Mouse (Mus musculus): ENCODE results near the gene Spc24.
"Not testable (repeated sequence)": the region's sequence is repeated elsewhere in the genome, so short reads cannot be mapped to it uniquely, and the experiment has no call there.

The Spc24 gene

GRCm38 (mm10) chr9:21760155-21761088, at the start of gene Spc24:
Gene Spc24 (minus strand): TSS chr9:21760303.
- DNase-seq (ENCODE audit: inconsistent ontology term), result peak; percentile 98

GRCm38 (mm10) chr9:21808561-21808960, 48.5 kb upstream of the Spc24 start:
- DNase-seq (ENCODE audit: inconsistent ontology term), result no peak

GRCm38 (mm10) chr9:21806976-21807375, 46.9 kb upstream of the Spc24 start:
- DNase-seq (ENCODE audit: inconsistent ontology term), result no peak

- no peak for DNase-seq (ENCODE audit: inconsistent ontology term)
Observed at GRCm38 (mm10) chr9:21806363-21806762, 46.3 kb upstream of the Spc24 start.

DNA sequence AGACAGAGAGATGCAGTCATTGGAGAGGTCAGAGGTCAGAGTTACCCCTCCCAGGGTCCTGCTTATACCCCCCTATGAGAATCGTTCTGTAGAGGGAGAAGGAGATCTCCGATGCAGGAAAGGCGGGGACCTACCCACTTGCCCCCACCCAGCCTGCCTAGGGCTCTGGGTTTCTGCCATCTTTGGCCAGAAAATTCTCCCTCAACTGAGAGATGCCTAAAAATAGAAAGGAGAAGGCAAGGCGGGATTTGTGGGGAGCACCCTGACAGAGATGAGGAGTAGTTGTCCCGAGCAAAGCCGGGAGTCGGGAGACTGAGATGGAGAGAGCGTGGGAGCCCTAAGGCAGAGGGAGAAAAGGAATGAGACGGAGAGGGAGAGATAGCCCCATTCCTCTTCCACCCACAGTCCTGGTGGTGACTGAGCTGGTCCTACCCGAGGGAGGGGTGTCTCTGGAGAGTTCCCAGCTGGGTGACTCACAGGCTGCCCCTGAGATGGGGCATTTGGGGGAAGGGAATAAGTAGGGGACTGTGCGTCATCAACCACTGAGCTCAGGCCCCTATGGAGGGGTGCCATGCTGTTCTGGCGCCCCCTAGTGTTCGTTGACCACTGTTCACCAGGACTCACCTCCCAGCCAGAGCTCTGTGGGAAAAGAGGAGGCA, 44.0 kb upstream of the Spc24 start:
- DNase-seq (ENCODE audit: inconsistent ontology term), result peak; percentile 97

DNA sequence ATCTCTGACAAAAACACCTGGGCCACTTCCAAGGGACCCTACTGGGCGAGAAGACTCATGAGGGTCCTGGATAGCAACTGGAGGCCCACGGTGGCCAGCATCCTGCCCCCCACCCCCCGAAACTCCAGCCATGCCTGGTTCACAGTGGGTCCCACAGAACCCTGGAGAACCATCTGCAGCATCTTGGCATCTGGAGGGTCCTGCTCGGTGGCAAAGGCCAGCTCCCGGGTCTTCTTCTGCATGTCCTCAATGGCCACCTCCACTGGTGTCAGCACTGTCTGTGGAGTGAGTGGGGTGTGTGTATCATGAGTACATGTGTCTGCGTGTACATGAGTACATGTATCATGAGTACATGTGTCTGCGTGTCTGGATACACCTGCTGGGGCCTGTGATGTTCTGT, 41.5 kb upstream of the Spc24 start:
- no peak for DNase-seq (ENCODE audit: inconsistent ontology term)

DNA sequence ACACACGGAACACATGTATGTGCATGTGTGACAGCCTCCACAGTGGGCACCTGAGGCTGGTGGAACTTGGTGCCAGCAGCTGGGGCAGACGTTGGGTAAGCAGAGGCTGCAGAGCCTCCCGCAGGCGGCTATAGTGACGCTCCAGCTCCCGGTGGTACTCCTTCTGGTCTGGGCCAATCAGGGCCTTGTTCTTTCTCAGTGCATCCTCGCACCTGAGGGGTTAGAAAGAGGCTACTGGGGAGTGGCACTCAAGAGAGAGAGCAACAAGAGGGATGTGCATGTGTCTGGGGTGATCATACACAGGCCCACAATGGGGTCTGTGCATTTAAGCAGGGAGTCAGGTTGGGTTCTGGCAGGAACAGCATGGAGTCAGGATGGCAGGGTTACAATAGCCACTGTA, 41.0 kb upstream of the Spc24 start:
- no peak for DNase-seq (ENCODE audit: inconsistent ontology term)

DNA sequence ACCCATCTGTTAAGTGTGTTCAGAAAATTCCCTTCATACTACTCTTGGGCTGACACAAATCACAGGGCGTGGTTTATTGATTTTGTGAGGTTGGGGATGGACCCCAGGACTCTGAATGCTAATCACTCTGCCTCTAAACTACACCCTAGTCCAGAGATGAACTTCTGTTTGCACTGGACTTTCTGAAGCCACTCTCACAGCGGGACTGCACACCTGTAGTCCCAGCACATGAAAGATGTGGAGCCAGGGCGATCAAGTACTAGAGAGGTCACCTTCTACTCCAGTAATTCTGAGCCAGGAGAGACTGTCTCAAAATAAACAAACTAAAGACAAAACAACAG, 38.9 kb upstream of the Spc24 start:
- DNase-seq (ENCODE audit: inconsistent ontology term), result no peak

DNA sequence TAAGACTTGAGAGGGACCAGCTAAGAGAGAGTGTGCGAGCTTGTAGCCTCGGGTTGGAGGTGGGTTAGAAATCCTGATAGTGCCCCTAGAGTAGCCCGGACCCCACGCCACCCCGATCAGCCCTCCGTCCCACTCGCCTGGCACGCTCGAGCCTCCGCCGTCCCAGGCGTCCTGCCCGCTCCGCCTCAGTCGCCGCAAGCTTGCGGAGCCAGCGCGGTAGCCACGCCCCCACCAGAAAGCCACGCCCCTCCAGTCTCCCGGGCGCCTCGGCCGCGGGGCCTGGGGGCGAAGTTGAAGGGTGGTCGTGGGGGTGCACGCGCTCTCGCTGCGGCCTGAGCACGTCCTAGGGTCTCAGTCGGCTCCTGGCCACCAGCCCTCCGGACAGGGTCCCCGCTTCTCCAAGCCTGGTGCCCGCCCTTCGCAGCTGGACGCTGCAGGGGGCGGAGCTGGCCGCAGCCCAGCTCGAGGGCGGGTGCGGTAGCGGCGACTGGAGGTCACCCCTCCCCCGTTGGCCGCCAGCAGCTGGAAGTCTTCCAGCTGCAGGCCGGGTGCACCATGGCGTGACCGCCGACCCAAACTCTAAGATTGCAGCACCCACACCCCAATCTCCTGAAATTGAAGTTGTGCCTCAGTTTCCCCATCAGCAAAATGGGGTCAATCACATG, 38.4 kb upstream of the Spc24 start, which contains the start of gene Kank2:
Gene Kank2 (minus strand): TSS at position 400 of the 665 bp plus-strand sequence.
- peak; percentile 89 for DNase-seq (ENCODE audit: inconsistent ontology term)

DNA sequence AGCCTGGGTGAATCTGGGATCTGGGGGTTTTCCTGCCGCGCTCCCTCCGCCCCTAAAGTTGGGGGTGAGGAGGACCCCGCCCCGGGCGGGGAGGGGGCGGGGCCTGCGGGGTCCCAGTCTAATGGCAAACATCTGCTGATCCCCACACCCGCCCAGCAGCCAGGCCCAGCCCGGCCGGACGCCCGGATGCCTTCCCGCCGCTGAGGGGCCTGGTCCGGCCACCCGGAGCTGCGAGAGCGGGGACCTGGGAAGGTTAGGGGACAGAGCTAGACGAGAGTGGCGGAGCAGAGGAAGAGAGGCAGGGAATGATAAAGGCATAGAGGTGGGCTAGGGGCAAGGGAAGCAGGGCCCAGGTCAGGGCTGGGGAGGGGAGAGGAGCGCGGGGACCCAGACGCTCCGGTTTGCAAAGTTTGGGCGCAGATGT, 37.8 kb upstream of the Spc24 start:
- peak; percentile 79 for DNase-seq (ENCODE audit: inconsistent ontology term)

DNA sequence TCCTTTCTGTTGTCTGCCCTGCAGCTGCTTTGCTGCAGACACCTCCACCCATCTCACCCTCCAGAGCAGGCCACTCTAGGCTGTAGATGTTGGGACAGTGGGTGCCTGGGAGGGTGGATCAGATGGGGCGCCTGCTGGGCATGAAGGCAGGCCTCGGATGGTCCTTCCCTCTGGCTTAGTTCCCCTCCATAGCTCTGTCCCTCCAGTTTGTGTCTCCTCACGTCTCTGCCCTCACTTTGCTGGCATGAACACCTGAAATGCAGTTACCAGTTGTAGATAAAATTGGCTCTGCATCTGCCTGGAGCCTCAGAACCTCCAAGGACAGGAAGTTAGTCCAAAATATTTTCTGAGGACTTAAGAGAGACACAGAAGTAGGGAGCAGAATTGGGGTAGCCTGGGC, 36.8 kb upstream of the Spc24 start:
- no peak for DNase-seq (ENCODE audit: inconsistent ontology term)

- DNase-seq (ENCODE audit: inconsistent ontology term), result no peak
Observed at GRCm38 (mm10) chr9:21796259-21796658, 36.2 kb upstream of the Spc24 start.

GRCm38 (mm10) chr9:21795579-21795978, 35.5 kb upstream of the Spc24 start:
- no peak for DNase-seq (ENCODE audit: inconsistent ontology term)

- no peak for DNase-seq (ENCODE audit: inconsistent ontology term)
Observed at GRCm38 (mm10) chr9:21794925-21795324, 34.8 kb upstream of the Spc24 start.

DNA sequence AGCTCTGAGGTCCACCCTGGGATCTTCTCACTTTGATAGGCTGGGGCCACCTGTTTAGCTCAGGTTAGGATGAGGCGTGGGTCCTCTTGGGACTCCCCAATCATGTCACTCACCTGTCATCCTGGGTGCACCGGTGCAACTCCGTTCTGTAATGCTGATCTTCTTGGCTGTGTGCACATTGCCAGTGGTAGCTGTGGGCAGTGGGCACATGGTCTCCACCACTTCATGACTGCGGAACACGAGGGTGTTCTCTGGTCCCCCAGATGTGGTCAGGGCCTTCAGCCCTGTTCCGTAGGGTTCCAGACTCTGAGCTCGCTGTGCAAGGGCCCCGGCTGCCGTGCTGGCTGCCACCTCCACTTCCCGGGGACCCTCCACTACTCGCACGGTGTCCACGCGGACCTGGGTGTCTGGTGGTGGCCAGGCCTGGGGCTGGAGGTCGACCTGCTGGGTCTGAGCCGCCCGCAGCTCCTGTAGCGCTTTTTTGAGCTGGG, 34.3 kb upstream of the Spc24 start:
- DNase-seq (ENCODE audit: inconsistent ontology term), result no peak

GRCm38 (mm10) chr9:21793507-21793906, 33.4 kb upstream of the Spc24 start:
- not testable (repeated sequence) for DNase-seq (ENCODE audit: inconsistent ontology term)

DNA sequence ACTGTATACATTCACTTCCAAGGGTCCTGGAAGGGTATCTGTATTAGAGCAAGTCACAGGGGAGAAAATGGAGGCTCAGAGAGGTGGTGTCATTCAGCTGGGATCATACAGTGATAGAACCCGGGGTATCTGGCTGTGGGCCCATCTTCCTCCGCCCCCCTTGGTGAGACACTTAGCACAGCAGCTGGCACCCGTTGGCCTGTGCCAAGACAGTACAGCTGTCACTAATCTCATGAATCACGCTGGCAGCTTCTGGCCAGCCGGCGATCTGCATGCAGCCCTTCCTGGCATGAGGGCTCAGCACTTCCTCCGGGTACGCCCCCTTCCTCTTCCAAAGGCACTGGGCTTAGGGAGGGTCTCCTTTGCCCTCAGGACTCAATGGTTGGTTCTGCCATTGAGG, 32.5 kb upstream of the Spc24 start:
- DNase-seq (ENCODE audit: inconsistent ontology term), result peak; percentile 52

- peak; percentile 100 for DNase-seq (ENCODE audit: inconsistent ontology term)
Observed at GRCm38 (mm10) chr9:21791861-21792260, 31.8 kb upstream of the Spc24 start.

DNA sequence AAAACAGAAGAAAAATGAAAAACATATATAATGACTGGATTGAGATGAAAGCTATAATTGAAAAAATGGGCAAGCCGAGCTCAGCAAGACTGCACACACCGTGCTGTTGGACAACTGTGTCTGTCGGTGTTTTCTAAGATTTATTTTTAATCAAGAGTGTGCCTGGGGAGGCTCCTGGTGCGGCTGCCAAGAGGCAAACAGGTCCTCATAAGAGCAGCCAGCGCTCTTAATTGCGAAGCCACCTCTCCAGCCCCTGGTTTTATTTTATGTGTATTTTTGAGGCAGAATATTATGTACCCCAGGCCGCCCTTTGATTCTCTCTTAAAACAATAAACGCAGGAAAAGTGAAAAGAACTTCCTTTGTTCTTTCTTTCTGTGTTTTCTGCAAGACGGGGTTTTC, 28.1 kb upstream of the Spc24 start:
- DNase-seq (ENCODE audit: inconsistent ontology term), result no peak

DNA sequence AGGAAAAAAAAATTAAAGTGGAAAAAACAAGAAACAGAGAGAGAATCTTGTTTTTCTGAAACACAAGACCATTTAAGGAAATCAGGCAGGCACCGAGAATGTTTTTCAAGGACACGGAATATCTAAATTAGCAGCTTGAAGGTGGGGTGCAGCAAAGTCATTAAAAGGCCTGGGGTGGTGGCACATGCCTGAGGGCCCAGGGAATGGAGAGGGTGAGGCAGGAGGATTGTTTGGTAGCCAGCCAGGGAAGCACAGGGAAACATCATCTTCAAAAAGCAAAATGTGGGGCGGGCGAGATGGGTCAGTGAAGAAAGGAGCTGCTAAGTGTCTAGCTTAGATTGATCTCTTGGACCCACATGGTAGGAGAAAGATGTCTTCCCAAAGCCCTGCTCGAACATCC, 27.6 kb upstream of the Spc24 start:
- DNase-seq (ENCODE audit: inconsistent ontology term), result no peak

DNA sequence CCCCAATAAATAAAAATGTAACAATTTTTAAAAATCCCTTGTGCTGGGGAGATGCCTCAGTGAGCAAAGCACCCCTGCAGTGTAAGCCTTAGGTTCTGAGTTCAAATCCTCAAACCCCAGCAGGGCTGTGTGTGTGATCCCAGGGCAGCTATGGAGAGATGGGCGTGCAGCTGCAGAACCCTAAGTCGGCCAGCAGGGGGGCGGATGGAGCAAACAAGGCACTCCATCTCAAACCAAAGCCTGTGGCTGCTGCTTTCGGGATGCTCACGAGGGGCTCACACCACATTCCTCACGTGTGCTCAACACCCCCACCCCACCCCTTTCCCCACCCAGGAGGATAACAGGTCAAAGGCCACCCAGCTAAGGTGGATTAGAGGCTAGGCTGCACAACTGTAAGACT, 26.8 kb upstream of the Spc24 start:
- peak; percentile 51 for DNase-seq (ENCODE audit: inconsistent ontology term)

GRCm38 (mm10) chr9:21786309-21786708, 26.2 kb upstream of the Spc24 start:
- DNase-seq (ENCODE audit: inconsistent ontology term), result not testable (repeated sequence)
